ENCODE assay signal across 40 mouse cellular contexts in genomic region chr2:165145821-165146220, GRCm38 (mm10). TPM values are rescaled to one million over a fixed set of nuclear protein-coding genes. Genes with fewer than 3 reads are reported as not detected.
DNase-seq lines count a peak whose midpoint lies in the region; ATAC-seq and TF ChIP-seq lines count a peak whose summit lies in the region.
"Had no signal": no experiment of that assay in that cellular context is flagged by ENCODE, and none has a peak within 500 bp of the region (broad histone marks: within the 10 kb centered on the region; RNA-seq: fewer than 3 reads in every experiment).

No protein-coding gene starts in this region.

- H3K36me3 ChIP-seq in hindbrain, embryonic 11.5 days (ENCODE audit: control insufficient read depth, insufficient read depth, low read length), result no peaks in the 10 kb centered on the region
- H3K36me3 ChIP-seq in hindbrain, embryonic 14.5 days (replicated peaks; ENCODE audit: control insufficient read depth, insufficient read depth), result no peaks in the 10 kb centered on the region
- H3K36me3 ChIP-seq: G1E; heart, embryonic 13.5 days; kidney, embryonic 15.5 days; liver, embryonic 12.5 days; stomach, embryonic 15.5 days had no signal

- no peak for TF ChIP-seq CTCF in layer of hippocampus, adult 2 months (conservative IDR thresholded peaks at IDR 0.05)

- H3K4me1 ChIP-seq in hindbrain, embryonic 11.5 days (replicated peaks; ENCODE audit: control insufficient read depth, insufficient read depth, low read length), result peaks cover 8% of the 10 kb centered on the region
- no peaks in the 10 kb centered on the region; the same call in 1 of the 2 replicates for H3K4me1 ChIP-seq in hindbrain, embryonic 14.5 days (replicated peaks; ENCODE audit: control insufficient read depth, insufficient read depth, low read length)
- H3K4me1 ChIP-seq: stomach, embryonic 15.5 days had no signal

- H3K4me2 ChIP-seq in hindbrain, embryonic 11.5 days (replicated peaks; ENCODE audit: low read depth, low read length), result no peak overlapping the region
- H3K4me2 ChIP-seq in hindbrain, embryonic 14.5 days (replicated peaks), result no peak overlapping the region
- H3K4me2 ChIP-seq: heart, embryonic 13.5 days; kidney, embryonic 15.5 days; liver, embryonic 12.5 days; stomach, embryonic 15.5 days had no signal

- 0 out of 2 replicates have a peak, but pooled peaks have one; percentile 6 for ATAC-seq in hindbrain, embryonic 11.5 days (ENCODE audit: low FRiP score)
- no peak for ATAC-seq in hindbrain, embryonic 14.5 days (ENCODE audit: low FRiP score)
- ATAC-seq: forebrain, embryonic 14.5 days; liver, embryonic 12.5 days; liver, postnatal 0 days had no signal

- 0 out of 2 replicates have a peak overlapping the region, but pooled peaks have one; percentile 15 for H3K9ac ChIP-seq in hindbrain, embryonic 11.5 days (ENCODE audit: low read depth, low read length)
- H3K9ac ChIP-seq in hindbrain, embryonic 14.5 days, result no peak overlapping the region
- H3K9ac ChIP-seq: heart, embryonic 13.5 days; kidney, embryonic 15.5 days; liver, embryonic 12.5 days; liver, postnatal 0 days; stomach, embryonic 15.5 days had no signal

- WGBS in hindbrain, embryonic 11.5 days, result 71% methylated on average over 13 of the region's 13 CpGs
- 41% methylated on average over 13 of the region's 13 CpGs for WGBS in hindbrain, embryonic 14.5 days

- peak; percentile 24 for DNase-seq in adrenal gland, postnatal 14 days
- no peak for DNase-seq in adrenal gland, adult 8-10 months
- no peak for DNase-seq in hindbrain, embryonic 11.5 days (ENCODE audit: low spot score)
- DNase-seq in hindbrain, embryonic 14.5 days (ENCODE audit: low spot score), result no peak
- DNase-seq in retina, embryonic 14.5 days (ENCODE audit: low spot score), result peak; percentile 2
- DNase-seq in retina, postnatal 1 day, result no peak
- no peak for DNase-seq in layer of hippocampus, adult 2 months (ENCODE audit: low spot score in 2 of 2)
- no peak for DNase-seq in adipocyte (ENCODE audit: low spot score)
- DNase-seq: adrenal gland, postnatal 10 days; cerebellum, adult 2 months; cerebellum, postnatal 14 days; gastrocnemius, postnatal 36 days; heart, adult 18-20 months; heart, postnatal 10 days; kidney, adult 18-20 months; kidney, postnatal 25 days; left cerebral cortex, postnatal 4 days; liver, postnatal 0 days; lung, postnatal 36 days; right cerebral cortex, postnatal 25 days had no signal

- H3K9me3 ChIP-seq in hindbrain, embryonic 11.5 days (ENCODE audit: control insufficient read depth, low read length), result no peaks in the 10 kb centered on the region
- no peaks in the 10 kb centered on the region for H3K9me3 ChIP-seq in hindbrain, embryonic 14.5 days (ENCODE audit: control insufficient read depth, low read length)
- H3K9me3 ChIP-seq: heart, embryonic 13.5 days; kidney, embryonic 15.5 days; liver, embryonic 12.5 days; stomach, embryonic 15.5 days had no signal

- H3K27me3 ChIP-seq in hindbrain, embryonic 11.5 days (ENCODE audit: control insufficient read depth, insufficient read depth, low read length), result peaks cover 13% of the 10 kb centered on the region
- H3K27me3 ChIP-seq in hindbrain, embryonic 14.5 days (ENCODE audit: control insufficient read depth, insufficient read depth, low read length), result no peaks in the 10 kb centered on the region

- peak overlapping the region; percentile 4; the same call in 1 of the 2 replicates for H3K27ac ChIP-seq in hindbrain, embryonic 11.5 days (ENCODE audit: low read depth, low read length)
- H3K27ac ChIP-seq in hindbrain, embryonic 14.5 days, result no peak overlapping the region
- no peak overlapping the region for H3K27ac ChIP-seq in layer of hippocampus, adult 2 months
- H3K27ac ChIP-seq: heart, embryonic 13.5 days; kidney, embryonic 15.5 days; liver, embryonic 12.5 days; stomach, embryonic 15.5 days had no signal

- no peak overlapping the region for H3K4me3 ChIP-seq in hindbrain, embryonic 11.5 days (ENCODE audit: low read depth, low read length)
- H3K4me3 ChIP-seq in hindbrain, embryonic 14.5 days (replicated peaks; ENCODE audit: low read length), result no peak overlapping the region
- H3K4me3 ChIP-seq in layer of hippocampus, adult 2 months, result no peak overlapping the region
- H3K4me3 ChIP-seq: erythroblast, embryonic 14.5 days; heart, embryonic 13.5 days; kidney, embryonic 15.5 days; liver, embryonic 12.5 days; stomach, embryonic 15.5 days had no signal

RNA-seq across cellular contexts. Expression of gene 1700025C18Rik, which starts 55.3 kb away (rescaled TPM):
- not detected in 2 replicates for total RNA-seq in adrenal gland, postnatal 14 days (2021)
- not detected for total RNA-seq in adrenal gland, adult 8-10 months (2022)
- polyA plus RNA-seq in hindbrain, embryonic 11.5 days (2014; fragmentation: Nextera tagmentation; extraction: Ambion mirVana), result not detected in 2 replicates
- polyA plus RNA-seq in hindbrain, embryonic 14.5 days (2014; fragmentation: Nextera tagmentation; extraction: Ambion mirVana), result not detected in 2 replicates
- total RNA-seq in layer of hippocampus, adult 2 months (2021), result not detected
- total RNA-seq: adrenal gland, postnatal 10 days; G1E; gastrocnemius, adult 18-20 months; gastrocnemius, postnatal 36 days; heart, adult 18-20 months; heart, postnatal 10 days; hematopoietic stem cell, adult 5-6 weeks; layer of hippocampus, adult 8-10 months; layer of hippocampus, postnatal 25 days; left cerebral cortex, postnatal 4 days; megakaryocyte, adult 5-6 weeks; monocyte, adult 5-6 weeks had no signal
- polyA plus RNA-seq: cerebellum, adult 2 months; cortical plate, adult 2 months; embryonic facial prominence, embryonic 14.5 days; erythroblast, embryonic 14.5 days; forebrain, embryonic 14.5 days; frontal cortex, adult 2 months; G1E; heart, embryonic 13.5 days; intestine, embryonic 14.5 days; kidney, embryonic 15.5 days; limb, embryonic 14.5 days; liver, embryonic 12.5 days; liver, postnatal 0 days; lung, embryonic 16.5 days; neural tube, embryonic 14.5 days; stomach, embryonic 15.5 days had no signal

Comparison
In these comparisons a context has a peak if more than half of its experiments do, and no peak if none do; other contexts are left out.
1. DNase-seq: peak in adrenal gland, postnatal 14 days (single experiment) and retina, embryonic 14.5 days (single experiment); none in adrenal gland, adult 8-10 months (single experiment), hindbrain, embryonic 11.5 days (single experiment), hindbrain, embryonic 14.5 days (single experiment), retina, postnatal 1 day (single experiment), layer of hippocampus, adult 2 months (0 of 2) and adipocyte (single experiment).